Mouse (Mus musculus) frontal cortex, adult (tissue): ENCODE results near the gene Tmem178b.

ENCODE experiments used
- ATAC-seq: cut with Nextera tagmentation; 2 replicates; pipeline ENCODE4 v1.9.2; 2017; ENCODE audit warnings: mild to moderate bottlenecking, moderate library complexity, mixed read lengths; ENCODE audit not compliant: low TSS enrichment

Tmem178b gene

GRCm38 (mm10) chr6:40161381-40161780 lies 288.3 kb downstream of the Tmem178b start:
- peak; percentile 91 for ATAC-seq

GRCm38 (mm10) chr6:40173559-40173958 lies 300.5 kb downstream of the Tmem178b start:
- ATAC-seq: 0 out of 2 replicates have a peak, but pooled peaks have one; percentile 18

GRCm38 (mm10) chr6:40177870-40178269 lies 304.8 kb downstream of the Tmem178b start:
- ATAC-seq: peak; percentile 84

- no peak for ATAC-seq
These were observed 307.5 kb downstream of the Tmem178b start for GRCm38 (mm10) chr6:40180551-40180950.

- ATAC-seq: peak; percentile 58
These were observed 327.6 kb downstream of the Tmem178b start for GRCm38 (mm10) chr6:40200661-40201060.

GRCm38 (mm10) chr6:40202602-40203001 lies 329.5 kb downstream of the Tmem178b start:
- no peak for ATAC-seq

- 0 out of 2 replicates have a peak, but pooled peaks have one; percentile 3 for ATAC-seq
These were observed 332.3 kb downstream of the Tmem178b start for GRCm38 (mm10) chr6:40205380-40205779.

GRCm38 (mm10) chr6:40208014-40208413 lies 334.9 kb downstream of the Tmem178b start:
- peak; percentile 60 for ATAC-seq

- ATAC-seq: no peak
These were observed 336.1 kb downstream of the Tmem178b start for GRCm38 (mm10) chr6:40209172-40209571.

GRCm38 (mm10) chr6:40217154-40217553 lies 344.1 kb downstream of the Tmem178b start:
- no peak for ATAC-seq

GRCm38 (mm10) chr6:40217651-40218050 lies 344.6 kb downstream of the Tmem178b start:
- ATAC-seq: no peak

GRCm38 (mm10) chr6:40220634-40221120 lies 347.6 kb downstream of the Tmem178b start:
- ATAC-seq: no peak

- ATAC-seq: peak; percentile 69
These were observed 352.7 kb downstream of the Tmem178b start for GRCm38 (mm10) chr6:40225585-40226280.

GRCm38 (mm10) chr6:40228981-40229380 lies 355.9 kb downstream of the Tmem178b start:
- ATAC-seq: no peak

GRCm38 (mm10) chr6:40229985-40230384 lies 356.9 kb downstream of the Tmem178b start:
- peak; percentile 75 for ATAC-seq

GRCm38 (mm10) chr6:40234066-40234465 lies 361.0 kb downstream of the Tmem178b start:
- peak; percentile 53; the same call in 1 of the 2 replicates for ATAC-seq

GRCm38 (mm10) chr6:40235793-40236470 lies 362.9 kb downstream of the Tmem178b start:
- no peak for ATAC-seq

GRCm38 (mm10) chr6:40236841-40237765 lies 364.0 kb downstream of the Tmem178b start:
- no peak for ATAC-seq

GRCm38 (mm10) chr6:40238857-40239256 lies 365.8 kb downstream of the Tmem178b start:
- ATAC-seq: no peak

- no peak for ATAC-seq
These were observed 367.6 kb downstream of the Tmem178b start for GRCm38 (mm10) chr6:40240671-40241070.

GRCm38 (mm10) chr6:40247398-40247946 lies 374.4 kb downstream of the Tmem178b start:
- ATAC-seq: peak; percentile 20; the same call in 1 of the 2 replicates
